Mouse (Mus musculus) yolk sac, embryonic 10.5 days (tissue): Measurements from ENCODE around the gene Cog5.

Experiments
- DNase-seq: peaks from one replicate; pipeline ENCODE4 v3.0.0-alpha.2; 2017; ENCODE audit warnings: low spot score

Cog5 gene

GRCm38 (mm10) chr12:31823671-31824070 is 169.0 kb downstream of the Cog5 start:
- no peak for DNase-seq

DNA sequence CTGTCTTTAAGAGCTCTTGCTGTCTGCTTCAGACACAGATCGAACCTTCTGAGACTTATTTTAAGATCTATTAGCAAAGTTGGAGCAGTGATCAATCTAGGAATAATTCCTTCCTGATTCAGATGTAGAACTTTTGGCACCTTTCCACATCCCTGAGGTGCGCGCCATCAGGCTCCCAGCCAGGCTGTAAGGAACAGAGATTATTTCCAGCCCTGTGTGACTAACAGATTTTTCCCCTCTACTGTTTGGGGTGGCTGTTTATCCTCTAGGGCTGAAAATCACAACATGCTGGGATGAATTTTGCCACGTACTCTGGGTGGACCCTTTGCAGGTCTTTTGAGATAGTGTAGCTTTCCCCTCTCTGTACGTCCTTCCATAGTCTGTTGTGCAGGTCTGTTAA is 170.2 kb downstream of the Cog5 start:
- no peak for DNase-seq

DNA sequence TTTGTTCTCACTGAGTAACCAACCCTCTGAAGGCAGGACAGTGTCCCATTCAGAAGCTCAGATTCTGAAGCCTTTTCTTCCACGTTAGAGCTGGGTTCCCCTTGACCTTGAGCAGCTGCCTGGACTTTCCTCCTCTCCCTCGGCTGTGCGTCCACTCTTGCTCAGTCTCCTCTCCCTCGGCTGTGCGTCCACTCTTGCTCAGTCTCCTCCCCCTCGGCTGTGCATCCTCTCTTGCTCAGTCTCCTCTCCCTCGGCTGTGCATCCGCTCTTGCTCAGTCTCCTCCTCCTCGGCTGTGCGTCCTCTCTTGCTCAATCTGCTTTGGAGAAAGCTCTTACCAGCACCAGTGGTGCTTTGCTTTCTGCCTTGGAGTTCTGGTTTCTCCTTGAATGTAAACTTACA is 171.2 kb downstream of the Cog5 start:
- DNase-seq, result no peak

DNA sequence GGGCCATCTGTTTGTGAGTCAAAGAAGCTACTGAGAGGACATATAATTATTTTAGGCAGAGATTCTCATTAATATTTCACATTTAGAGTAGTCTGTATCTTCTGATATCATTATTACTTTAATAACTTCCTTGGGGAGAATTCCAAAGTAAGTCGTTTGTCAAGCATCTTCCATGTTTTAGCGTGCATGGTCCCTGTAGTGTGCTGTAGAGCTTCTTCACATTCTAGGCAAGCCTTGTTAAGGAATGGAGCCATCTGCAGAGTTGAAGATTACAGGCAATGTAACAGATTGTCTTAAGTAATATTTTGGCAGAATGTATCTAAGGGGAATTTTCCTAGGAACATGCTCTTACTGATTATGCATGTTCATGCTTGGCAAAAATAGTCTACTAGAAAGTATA is 171.8 kb downstream of the Cog5 start:
- no peak for DNase-seq

- DNase-seq, result no peak
Measured at GRCm38 (mm10) chr12:31835480-31835879, 180.8 kb downstream of the Cog5 start.

DNA sequence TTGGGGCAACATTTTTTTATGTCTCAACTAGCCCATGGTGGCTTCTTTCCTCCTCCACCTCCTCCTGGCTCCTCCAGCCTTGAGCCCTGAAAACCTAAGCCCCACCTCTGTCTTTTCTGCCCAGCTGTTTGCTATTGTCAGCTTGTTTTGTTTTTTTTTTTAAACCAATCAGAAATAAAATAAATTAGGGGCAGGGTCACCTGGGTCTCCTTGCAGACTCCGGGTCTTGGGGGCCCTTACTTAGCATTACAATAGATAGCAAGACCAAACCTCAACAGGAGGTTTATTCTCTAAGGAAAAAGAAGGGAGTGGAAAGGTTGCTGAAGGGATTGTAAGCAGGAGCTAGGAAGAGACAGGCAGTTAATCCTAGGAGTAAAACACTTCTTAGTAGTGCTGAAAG is 181.5 kb downstream of the Cog5 start:
- no peak for DNase-seq

DNA sequence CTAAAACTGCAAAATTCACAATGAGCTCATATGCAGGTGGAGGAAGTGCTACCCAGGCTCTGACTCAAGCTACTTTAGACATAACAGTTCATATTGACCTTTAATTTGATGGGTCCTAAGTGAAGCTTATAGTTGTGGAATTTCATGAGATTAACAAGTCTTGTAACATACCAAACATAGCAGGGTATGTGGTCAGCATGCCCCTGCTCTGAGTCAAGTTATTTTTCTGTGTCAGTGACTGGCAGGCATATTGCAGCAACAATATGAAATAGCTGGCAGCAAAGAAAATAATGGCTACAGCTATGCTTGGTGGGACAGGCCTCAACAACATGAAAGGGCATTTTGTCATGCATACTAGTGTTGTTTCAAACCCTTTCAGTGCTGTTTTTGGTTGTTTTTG is 183.9 kb downstream of the Cog5 start:
- no peak for DNase-seq

GRCm38 (mm10) chr12:31839249-31839648 is 184.6 kb downstream of the Cog5 start:
- no peak for DNase-seq

- DNase-seq, result no peak
Measured at GRCm38 (mm10) chr12:31846077-31846476, 191.4 kb downstream of the Cog5 start.

GRCm38 (mm10) chr12:31848630-31849415 is 194.2 kb downstream of the Cog5 start:
- DNase-seq, result no peak

GRCm38 (mm10) chr12:31849601-31850000 is 194.9 kb downstream of the Cog5 start:
- DNase-seq, result no peak

GRCm38 (mm10) chr12:31854039-31854438 is 199.4 kb downstream of the Cog5 start:
- no peak for DNase-seq

DNA sequence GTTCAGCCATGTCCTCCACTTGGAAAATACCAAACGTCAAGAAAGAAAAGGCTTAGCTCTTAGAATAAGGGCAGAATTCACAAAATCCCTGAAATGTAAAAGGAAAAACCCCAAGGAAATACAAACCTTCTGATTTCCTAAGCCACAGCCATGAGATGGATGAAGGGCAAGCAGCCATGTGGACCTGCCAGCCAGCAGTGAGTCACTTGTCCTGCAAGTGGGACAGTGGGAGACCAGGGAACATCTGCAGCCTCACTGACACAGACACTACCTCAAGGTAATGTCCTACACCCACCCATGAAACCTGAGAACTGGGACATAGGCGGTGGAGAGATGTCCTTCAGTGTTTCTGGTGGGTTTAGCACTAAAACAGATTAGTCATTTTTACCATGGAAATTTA is 200.1 kb downstream of the Cog5 start:
- no peak for DNase-seq

DNA sequence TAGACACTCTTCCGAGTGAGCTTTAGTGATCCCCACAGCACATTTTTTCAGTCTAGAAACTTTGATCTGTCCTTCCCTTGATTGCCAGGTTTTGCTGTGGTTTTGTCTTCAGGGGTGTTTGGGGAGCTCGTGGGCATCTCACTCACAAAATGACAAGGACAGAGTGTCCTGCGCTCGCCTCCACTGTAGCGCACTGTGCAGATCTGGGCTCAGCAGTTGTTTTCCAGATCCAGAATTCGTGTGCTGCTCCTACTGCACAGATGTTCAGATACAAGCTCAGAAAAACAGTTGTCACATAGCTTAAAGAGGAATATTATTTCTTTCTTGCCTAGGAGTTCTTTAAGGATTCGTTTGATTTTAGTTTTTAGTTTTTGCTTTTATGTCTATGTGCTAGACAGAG is 203.1 kb downstream of the Cog5 start:
- no peak for DNase-seq

DNA sequence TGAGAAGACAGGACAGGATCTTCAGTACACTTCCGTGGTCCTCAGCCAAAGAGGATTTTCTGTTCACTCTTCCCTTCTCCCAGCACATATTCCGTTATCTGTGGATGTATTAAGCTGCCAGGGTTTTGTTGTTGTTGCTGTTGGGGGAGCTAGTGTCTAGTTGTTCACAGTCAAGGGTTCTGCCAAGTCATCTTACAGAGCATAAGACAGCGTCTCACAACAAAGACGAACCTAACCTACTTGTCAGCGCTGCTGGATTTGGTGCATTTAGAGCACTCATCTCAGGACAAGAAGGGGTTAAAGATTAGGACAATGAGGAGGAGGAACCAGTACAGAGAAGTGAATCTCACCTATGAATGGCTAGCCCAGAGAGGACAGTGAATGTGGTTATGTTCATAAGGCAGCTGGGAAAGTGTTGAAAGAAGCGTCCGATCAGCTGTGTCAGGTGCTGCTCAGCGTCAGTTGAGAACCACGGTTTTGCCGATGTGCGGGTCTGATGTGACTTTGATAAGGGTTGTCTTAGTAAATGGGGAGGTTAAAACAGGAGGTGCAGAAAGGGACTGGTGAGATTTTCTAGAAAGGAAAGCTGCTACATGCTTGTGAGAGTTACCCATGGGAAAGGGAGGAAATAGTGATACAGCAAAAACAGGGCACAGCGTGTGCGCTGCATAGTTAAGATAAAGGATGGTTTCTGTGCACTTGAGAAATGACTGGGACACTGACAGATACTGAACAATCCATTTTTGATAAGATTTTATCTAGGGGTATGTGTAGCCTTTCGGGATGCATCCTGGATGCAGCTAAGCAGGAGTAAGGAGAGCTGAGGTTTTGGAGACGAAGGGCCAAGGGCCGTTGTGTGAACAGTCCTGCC is 208.2 kb downstream of the Cog5 start:
- no peak for DNase-seq

DNA sequence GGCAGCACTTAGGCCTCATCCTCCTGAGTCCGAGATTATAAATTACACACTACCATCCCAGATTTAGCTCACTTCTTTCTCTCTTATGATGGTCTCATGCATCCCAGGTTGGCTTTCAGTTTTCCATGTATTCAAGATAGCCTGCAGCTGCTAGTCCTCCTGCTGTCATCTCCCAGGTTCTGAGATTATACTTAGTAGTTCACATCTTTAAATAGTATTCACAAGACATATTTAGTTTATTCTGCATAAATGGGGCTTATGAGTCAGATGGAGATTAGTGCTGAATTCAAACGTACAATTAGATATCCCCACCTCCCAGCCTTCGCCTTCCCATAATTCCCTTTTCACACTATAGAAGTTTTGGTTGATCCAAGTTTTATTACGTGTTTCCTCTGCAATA is 222.1 kb downstream of the Cog5 start:
- DNase-seq, result no peak

DNA sequence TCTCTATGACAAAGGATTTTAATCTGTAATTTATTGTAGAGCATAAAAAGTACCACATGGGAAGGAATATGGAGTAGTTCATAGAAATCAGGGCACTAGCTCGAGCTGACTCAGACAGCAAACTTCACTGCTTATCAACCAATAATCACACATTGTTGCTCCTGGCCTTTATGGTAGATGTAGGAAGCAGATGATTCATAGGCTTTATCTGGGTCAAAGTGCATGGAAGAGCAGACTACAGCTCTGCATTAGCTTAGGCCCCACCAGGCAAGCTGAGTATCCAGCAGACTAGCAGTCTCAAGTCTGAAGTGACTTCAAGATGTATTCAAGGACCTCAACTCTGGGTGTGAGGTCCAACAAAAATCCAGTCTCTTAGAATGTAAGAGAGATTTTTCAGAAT is 228.1 kb downstream of the Cog5 start:
- no peak for DNase-seq

DNA sequence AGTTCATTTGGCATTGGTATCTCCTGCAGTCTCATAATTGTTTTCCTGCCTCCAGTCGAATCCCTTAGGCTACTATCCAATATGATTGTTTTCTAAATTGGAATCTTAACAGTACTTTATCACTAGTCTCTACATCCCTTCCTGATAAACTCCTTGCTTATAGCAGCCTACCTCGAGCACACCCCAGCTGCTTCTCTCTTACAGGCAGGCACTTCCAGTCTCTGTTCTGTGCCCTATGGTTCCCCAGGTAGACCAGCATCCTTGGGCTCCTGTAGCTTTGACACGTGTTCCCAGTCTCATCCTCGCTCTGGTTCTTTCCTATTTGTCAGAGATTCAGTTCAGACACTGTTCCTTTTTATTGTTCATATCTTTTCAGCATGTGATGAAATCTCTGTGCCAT is 229.7 kb downstream of the Cog5 start:
- DNase-seq, result no peak

DNA sequence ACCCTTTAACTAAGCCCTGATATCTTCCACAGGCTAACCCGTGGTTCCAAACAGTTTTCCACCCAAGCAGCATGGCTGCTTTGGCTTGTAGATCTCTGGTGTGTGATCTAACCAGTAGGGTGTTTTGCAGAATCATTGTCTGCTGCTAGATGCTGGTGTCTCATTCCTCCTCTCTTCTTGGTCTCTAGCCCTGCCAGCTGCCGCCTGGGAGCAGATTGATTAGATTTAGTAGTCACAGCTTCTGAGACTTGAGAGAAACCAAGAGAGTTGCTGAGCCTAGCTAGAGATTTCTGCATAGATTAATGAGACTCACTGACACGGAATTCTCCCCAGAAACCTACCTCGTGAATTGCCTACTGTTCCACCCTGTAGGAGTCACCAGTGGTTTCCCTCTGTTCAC is 230.4 kb downstream of the Cog5 start:
- DNase-seq, result no peak

DNA sequence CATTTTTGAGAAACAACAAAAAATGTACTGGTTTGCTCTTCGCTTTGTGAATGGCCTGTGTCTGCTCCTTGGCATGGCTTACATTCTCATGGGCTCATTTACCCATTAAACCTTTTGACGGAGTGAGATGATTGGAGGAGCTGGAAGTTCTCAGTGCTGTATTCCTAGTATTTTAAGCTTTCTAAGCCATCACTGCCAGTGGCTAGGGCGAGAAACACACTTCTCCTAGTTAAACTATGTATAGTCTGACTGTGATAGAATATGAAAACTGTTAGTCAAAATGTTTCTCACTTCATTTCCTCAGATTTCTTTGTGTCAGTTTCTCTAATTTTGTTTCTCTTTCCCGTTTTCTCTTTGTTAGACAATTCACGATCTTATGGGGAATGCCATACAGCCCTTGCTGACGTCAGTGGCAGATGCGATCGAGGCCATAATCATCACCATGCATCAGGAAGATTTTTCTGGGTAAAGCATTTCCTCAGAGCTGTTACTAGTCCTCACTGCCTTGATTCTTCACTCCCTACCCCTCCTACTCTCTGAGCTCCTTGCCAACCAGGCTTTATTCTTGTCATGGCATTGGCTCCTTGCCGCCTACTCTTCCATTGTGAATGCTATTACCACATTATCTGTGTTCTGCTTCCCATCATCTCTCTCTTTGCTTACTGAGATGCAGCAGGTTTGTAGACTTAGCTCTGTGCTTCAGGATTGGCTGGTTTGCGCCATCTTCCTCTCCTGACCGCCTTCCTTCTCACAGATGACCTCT is 231.4 kb downstream of the Cog5 start:
- DNase-seq, result no peak

DNA sequence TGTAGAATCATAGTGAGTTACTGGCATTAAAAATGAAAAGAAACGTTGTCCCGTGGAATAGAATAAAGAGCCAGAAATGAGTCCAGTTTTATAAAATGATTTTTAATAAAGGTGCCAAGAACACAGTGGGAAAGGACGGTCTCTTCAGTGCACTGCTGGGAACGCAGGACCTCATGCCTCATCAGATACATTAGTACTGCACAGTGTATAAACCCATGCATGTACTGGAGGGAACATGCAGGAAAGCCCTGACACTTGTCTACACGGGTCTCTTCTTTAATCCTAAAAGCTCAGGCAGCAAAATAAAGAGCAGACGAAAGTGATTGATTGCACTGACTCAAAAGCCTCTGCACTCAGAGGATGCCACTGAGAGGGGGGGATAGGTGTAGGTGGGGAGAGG is 236.0 kb downstream of the Cog5 start:
- no peak for DNase-seq

DNA sequence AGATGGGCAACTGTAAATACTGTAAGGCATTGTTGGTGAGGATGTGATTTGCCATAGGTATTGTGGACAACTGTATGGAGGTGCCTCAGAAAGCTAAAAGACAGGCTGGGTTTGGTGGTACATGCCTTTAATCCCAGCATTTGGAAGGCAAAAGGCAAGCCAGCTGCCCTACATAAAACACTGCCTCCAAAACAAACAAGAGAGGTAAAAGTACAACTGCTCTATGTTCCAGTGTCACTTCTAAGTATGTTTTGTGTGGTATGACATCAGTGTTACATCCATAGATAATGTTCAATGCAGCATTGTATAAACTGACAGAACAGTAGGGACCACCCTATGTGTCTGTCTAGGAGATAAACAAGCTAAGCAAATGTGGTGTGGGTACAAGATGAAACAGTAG is 237.4 kb downstream of the Cog5 start:
- DNase-seq, result no peak

GRCm38 (mm10) chr12:31892771-31893170 is 238.1 kb downstream of the Cog5 start:
- no peak for DNase-seq
